Mouse (Mus musculus) midbrain, embryonic 10.5 days (tissue): Measurements from ENCODE around the gene Alpl. TPM values are rescaled to one million over a fixed set of nuclear protein-coding genes. Genes with fewer than 3 reads are reported as not detected.

Experiments used
- DNase-seq: peaks from one replicate; pipeline ENCODE4 v3.0.0-alpha.2; 2017; ENCODE audit warnings: low spot score
- H3K27ac ChIP-seq: fragments of 300-500 bp; sonication (generic); replicated peaks from 2 replicates; pipeline ENCODE4 v1.5.1; 2016; ENCODE audit warnings: mild to moderate bottlenecking
- H3K27me3 ChIP-seq: fragments of 300-500 bp; sonication (generic); 2 replicates; pipeline ENCODE4 v1.6.1; 2016; ENCODE audit warnings: low read depth, mild to moderate bottlenecking; ENCODE audit not compliant: poor library complexity, severe bottlenecking
- H3K36me3 ChIP-seq: fragments of 300-500 bp; sonication (generic); 2 replicates; pipeline ENCODE4 v1.6.1; 2016; ENCODE audit warnings: mild to moderate bottlenecking, moderate library complexity
- H3K4me1 ChIP-seq: fragments of 300-500 bp; sonication (generic); 2 replicates; pipeline ENCODE4 v1.6.1; 2016
- H3K4me3 ChIP-seq: fragments of 300-500 bp; sonication (generic); 2 replicates; pipeline ENCODE4 v1.5.1; 2016; ENCODE audit warnings: mild to moderate bottlenecking, moderate library complexity
- H3K9me3 ChIP-seq: fragments of 300-500 bp; sonication (generic); replicated peaks from 2 replicates; pipeline ENCODE4 v1.6.1; 2016; ENCODE audit warnings: mild to moderate bottlenecking
- WGBS: fragments of 180-500 bp; shearing (Covaris S2); methylation state at CpG from one replicate; pipeline ENCODE4 v1.1.7; 2016; 5-methylcytosine and 5-hydroxymethylcytosine counted together
- polyA plus RNA-seq: library from polyadenylated mRNA; unstranded; fragments of >200 nt; fragmentation: Nextera tagmentation; extraction: Ambion mirVana; gene quantifications from 2 replicates; pipeline ENCODE4 v1.2.1, GENCODE M21; 2016

The Alpl gene
- 34.2 and 38.6 TPM in 2 replicates for polyA plus RNA-seq

GRCm38 (mm10) chr4:137795611-137796557 lies at the start of gene Alpl:
Gene Alpl, minus strand, starts transcription at chr4:137796384.
- peak; percentile 80 for DNase-seq
- Histone ChIP-seq H3K36me3 (no peaks in the 10 kb centered on the region), H3K9me3 (no peaks in the 10 kb centered on the region), H3K4me3 (peak within 1 kb of the TSS; percentile 56), H3K27me3 (peaks cover 60% of the 10 kb centered on the region), H3K27ac (peak within 1 kb of the TSS; percentile 81), H3K4me1 (peaks cover 66% of the 10 kb centered on the region)
- 1% methylated on average over 78 of the region's 78 CpGs for WGBS

DNA sequence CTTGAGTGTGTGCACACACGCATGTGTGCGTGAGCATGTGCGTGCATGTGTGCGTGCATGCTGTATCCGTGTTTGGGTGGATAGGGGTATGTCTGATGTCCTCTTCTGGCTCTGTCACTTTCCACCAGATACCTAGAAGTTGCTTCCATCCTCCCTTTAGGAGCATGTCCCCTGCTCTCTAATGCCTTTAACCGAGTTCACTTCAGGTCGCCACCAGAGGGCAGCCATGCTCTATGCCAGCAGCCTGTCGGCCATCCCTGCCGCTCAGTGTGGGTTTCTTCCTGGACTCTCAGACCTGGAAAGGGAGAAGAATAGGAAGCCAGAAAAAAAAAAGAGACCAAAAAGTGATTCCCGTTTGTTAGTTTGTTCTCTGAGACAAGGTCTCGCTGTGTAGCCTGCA lies 48.5 kb upstream of the Alpl start:
- DNase-seq, result peak; percentile 81
- Histone ChIP-seq H3K36me3 (no peaks in the 10 kb centered on the region), H3K27me3 (no peaks in the 10 kb centered on the region), H3K9me3 (no peaks in the 10 kb centered on the region), H3K27ac (no peak overlapping the region), H3K4me3 (no peak overlapping the region), H3K4me1 (no peaks in the 10 kb centered on the region)
- WGBS, result 23% methylated on average over 11 of the region's 11 CpGs

DNA sequence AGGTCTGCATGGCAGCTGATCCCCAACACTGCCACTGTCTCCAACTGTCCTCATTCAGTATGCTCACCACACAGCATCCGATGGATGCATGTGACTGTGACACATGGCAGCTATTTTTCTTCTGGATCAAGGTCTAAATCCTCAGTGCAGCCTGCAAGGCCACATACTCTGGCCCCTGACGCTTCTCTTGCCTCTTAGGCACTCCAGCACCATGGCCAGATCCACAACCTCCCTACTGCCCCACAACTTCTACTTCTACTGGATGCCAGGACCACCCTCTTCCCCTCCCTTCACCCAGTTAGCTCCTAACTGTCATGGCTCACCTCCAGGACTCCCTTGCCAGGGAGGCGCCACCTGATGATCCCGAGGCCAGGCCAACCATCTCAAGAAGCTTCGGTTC lies 43.3 kb upstream of the Alpl start:
- Histone ChIP-seq H3K27ac (no peak overlapping the region), H3K4me3 (no peak overlapping the region), H3K9me3 (no peaks in the 10 kb centered on the region), H3K27me3 (peaks cover 9% of the 10 kb centered on the region), H3K36me3 (no peaks in the 10 kb centered on the region), H3K4me1 (peaks cover 8% of the 10 kb centered on the region)
- DNase-seq, result no peak
- WGBS, result 84% methylated on average over 5 of the region's 5 CpGs

DNA sequence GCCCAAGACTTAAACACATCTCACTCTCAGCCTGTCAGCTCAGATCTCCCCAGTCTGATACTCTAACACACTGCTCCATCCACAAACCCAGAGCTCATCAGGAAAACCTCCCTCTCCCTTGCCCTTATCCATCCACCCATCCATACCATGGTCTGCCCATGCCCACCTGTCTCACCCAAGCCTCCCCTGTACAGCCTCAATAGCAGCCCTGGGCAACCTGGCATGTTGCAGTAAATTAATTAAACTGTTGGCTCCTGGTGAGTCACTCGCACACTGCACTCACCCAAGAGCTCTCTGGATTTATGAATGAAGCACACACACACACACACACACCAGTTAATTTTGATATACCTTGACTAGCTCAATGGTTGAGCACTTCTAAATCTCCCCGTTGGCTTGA lies 42.6 kb upstream of the Alpl start:
- Histone ChIP-seq H3K4me1 (peaks cover 8% of the 10 kb centered on the region), H3K9me3 (no peaks in the 10 kb centered on the region), H3K27ac (no peak overlapping the region), H3K4me3 (no peak overlapping the region), H3K36me3 (no peaks in the 10 kb centered on the region), H3K27me3 (peaks cover 9% of the 10 kb centered on the region)
- DNase-seq, result no peak
- WGBS, result 87% methylated on average over 2 of the region's 2 CpGs

- H3K9me3 ChIP-seq, result no peaks in the 10 kb centered on the region
- peaks cover 9% of the 10 kb centered on the region for H3K4me1 ChIP-seq
- H3K27me3 ChIP-seq, result peaks cover 9% of the 10 kb centered on the region
- no peaks in the 10 kb centered on the region for H3K36me3 ChIP-seq
- WGBS, result 89% methylated on average over 8 of the region's 8 CpGs
- DNase-seq, result no peak
- no peak overlapping the region for H3K4me3 ChIP-seq
- H3K27ac ChIP-seq, result no peak overlapping the region
Measured at GRCm38 (mm10) chr4:137837792-137838191, 41.6 kb upstream of the Alpl start.

- Histone ChIP-seq H3K27ac (no peak overlapping the region), H3K36me3 (no peaks in the 10 kb centered on the region), H3K9me3 (no peaks in the 10 kb centered on the region), H3K4me1 (peaks cover 13% of the 10 kb centered on the region), H3K4me3 (no peak overlapping the region), H3K27me3 (peaks cover 9% of the 10 kb centered on the region)
- 91% methylated on average over 5 of the region's 5 CpGs for WGBS
- no peak for DNase-seq
Measured at GRCm38 (mm10) chr4:137836741-137837140, 40.6 kb upstream of the Alpl start.

DNA sequence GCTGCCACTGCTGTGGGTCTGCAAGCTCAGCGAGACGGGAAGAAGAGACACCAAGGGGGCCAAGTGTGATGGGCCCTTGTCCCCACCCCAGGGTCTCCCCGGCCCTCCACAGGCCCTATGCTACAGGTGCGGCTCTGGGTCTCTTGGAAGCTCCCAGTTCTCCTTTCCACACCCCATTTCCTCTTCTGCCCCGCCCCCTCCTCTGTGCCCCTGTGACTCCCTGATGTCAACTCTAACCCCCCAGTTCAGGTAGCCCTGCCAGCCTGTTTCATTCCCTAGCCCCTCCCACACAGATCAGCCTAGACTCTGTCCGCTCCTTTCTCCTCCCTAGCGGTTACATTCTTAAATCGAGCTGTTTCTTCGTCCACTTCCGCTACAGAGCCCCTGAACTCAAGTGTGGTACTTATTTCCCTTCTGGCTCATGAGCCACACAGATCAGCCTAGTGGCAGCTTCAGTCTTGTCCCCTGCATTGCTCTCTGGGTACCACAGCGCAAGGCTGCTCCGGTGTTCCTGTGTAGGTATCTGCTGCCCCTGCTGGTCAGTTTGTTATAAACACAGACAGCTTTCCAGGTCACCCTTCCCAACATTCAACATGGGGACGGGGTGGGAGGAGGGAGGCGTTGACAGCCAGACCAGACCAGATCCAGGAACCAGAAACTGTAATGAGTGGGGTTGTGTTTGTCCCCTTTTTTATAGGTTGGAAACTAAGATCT lies 39.6 kb upstream of the Alpl start:
- 13% methylated on average over 14 of the region's 14 CpGs for WGBS
- Histone ChIP-seq H3K4me1 (peaks cover 13% of the 10 kb centered on the region), H3K27ac (peak overlapping the region; percentile 42; the same call in 1 of the 2 replicates), H3K27me3 (peaks cover 9% of the 10 kb centered on the region), H3K36me3 (no peaks in the 10 kb centered on the region), H3K4me3 (peak overlapping the region; percentile 34), H3K9me3 (no peaks in the 10 kb centered on the region)
- peak; percentile 85 for DNase-seq

GRCm38 (mm10) chr4:137831598-137831997 lies 35.4 kb upstream of the Alpl start:
- 87% methylated on average over 11 of the region's 11 CpGs for WGBS
- peaks cover 29% of the 10 kb centered on the region for H3K27me3 ChIP-seq
- peaks cover 13% of the 10 kb centered on the region for H3K4me1 ChIP-seq
- no peak overlapping the region for H3K4me3 ChIP-seq
- no peak for DNase-seq
- no peak overlapping the region for H3K27ac ChIP-seq
- H3K36me3 ChIP-seq, result no peaks in the 10 kb centered on the region
- H3K9me3 ChIP-seq, result no peaks in the 10 kb centered on the region

DNA sequence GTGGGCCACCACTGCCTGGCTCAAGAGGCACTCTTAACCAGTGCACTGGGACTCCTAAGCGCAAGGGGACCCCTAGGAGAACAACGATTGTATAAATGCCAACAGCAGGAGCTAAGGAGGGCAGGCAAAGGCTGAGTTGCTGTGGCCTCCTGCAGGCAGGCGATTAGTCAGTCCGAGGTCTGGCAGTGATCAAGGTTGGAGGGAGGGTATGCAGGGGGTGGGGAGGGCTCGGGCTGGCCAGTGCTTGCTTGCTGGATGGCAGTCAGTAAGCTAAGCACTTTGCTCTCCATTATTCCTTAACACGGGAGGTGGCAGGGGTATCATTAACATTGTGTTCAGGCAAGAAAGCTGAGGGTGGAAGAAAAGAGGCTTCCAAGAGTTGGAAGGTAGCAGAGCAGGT lies 34.2 kb upstream of the Alpl start:
- H3K36me3 ChIP-seq, result no peaks in the 10 kb centered on the region
- peaks cover 7% of the 10 kb centered on the region for H3K4me1 ChIP-seq
- DNase-seq, result no peak
- 27% methylated on average over 6 of the region's 6 CpGs for WGBS
- H3K4me3 ChIP-seq, result no peak overlapping the region
- H3K27me3 ChIP-seq, result peaks cover 26% of the 10 kb centered on the region
- no peaks in the 10 kb centered on the region for H3K9me3 ChIP-seq
- no peak overlapping the region for H3K27ac ChIP-seq

DNA sequence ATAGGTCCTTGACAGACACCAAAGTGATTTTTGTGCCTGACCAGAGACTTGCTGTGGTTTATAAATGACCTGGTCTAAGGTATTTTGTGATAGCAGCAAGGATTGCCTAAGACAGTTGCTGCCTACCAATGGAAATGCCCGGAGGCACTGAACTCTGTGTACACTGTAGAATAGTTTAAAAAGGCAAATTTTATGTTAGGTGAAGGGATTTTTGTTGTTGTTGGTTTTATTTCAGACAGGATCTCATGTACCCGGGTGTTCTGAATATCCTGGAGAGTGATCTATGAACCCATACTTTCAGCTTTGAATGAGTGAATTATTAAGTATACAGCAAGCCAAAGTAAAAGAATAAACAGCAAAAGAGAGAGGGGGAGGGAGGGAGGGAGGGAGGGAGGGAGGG lies 28.7 kb upstream of the Alpl start:
- Histone ChIP-seq H3K9me3 (no peaks in the 10 kb centered on the region), H3K36me3 (no peaks in the 10 kb centered on the region), H3K4me1 (no peaks in the 10 kb centered on the region), H3K27ac (no peak overlapping the region), H3K27me3 (peaks cover 13% of the 10 kb centered on the region), H3K4me3 (no peak overlapping the region)
- WGBS, result 81% methylated on average over 2 of the region's 2 CpGs
- no peak for DNase-seq

GRCm38 (mm10) chr4:137823542-137823941 lies 27.4 kb upstream of the Alpl start:
- no peaks in the 10 kb centered on the region for H3K9me3 ChIP-seq
- WGBS, result 87% methylated on average over 3 of the region's 3 CpGs

DNA sequence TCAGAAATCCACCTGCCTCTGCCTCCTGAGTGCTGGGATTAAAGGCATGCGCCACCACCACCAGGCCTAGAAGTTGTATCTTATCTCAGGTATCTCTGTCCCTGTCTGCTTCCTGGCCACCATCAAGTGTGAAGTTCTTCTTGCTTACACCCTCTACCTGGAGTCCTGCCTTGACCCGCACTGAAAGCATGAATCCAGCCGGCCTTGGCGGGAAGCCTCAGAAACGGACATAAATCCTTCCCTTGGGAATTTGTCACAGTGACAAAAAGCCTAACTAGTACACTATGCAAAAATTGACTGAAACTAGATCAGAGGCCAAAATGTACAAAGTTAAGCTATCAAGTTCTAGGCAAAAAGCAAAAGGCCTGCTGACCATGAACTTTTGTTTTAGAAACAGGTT lies 26.4 kb upstream of the Alpl start:
- no peaks in the 10 kb centered on the region for H3K27me3 ChIP-seq
- H3K4me3 ChIP-seq, result no peak overlapping the region
- WGBS, result 96% methylated on average over 5 of the region's 5 CpGs
- no peaks in the 10 kb centered on the region for H3K36me3 ChIP-seq
- no peaks in the 10 kb centered on the region for H3K4me1 ChIP-seq
- H3K27ac ChIP-seq, result no peak overlapping the region
- DNase-seq, result no peak
- no peaks in the 10 kb centered on the region for H3K9me3 ChIP-seq

More at GRCm38 (mm10) chr4:137823542-137823941, 27.4 kb upstream of the Alpl start:
- Histone ChIP-seq H3K27me3 (0 out of 2 replicates have a peak, but pooled peaks cover under 1% of the 10 kb centered on the region), H3K36me3 (no peaks in the 10 kb centered on the region), H3K27ac (no peak overlapping the region), H3K4me3 (no peak overlapping the region), H3K4me1 (no peaks in the 10 kb centered on the region)
- no peak for DNase-seq

GRCm38 (mm10) chr4:137820721-137821120 lies 24.5 kb upstream of the Alpl start:
- H3K27ac ChIP-seq, result no peak overlapping the region
- DNase-seq, result no peak
- no peaks in the 10 kb centered on the region for H3K9me3 ChIP-seq
- 55% methylated on average over 3 of the region's 3 CpGs for WGBS
- no peaks in the 10 kb centered on the region for H3K4me1 ChIP-seq
- H3K36me3 ChIP-seq, result no peaks in the 10 kb centered on the region
- H3K27me3 ChIP-seq, result no peaks in the 10 kb centered on the region
- no peak overlapping the region for H3K4me3 ChIP-seq
